Mouse (Mus musculus): ENCODE measurements around the gene Sirpa.

- no peak for TF ChIP-seq CTCF (IDR thresholded peaks at IDR 0.05; ENCODE audit: insufficient read depth, low read length)
- TF ChIP-seq POLR2A (IDR thresholded peaks at IDR 0.05; ENCODE audit: borderline replicate concordance, extremely low read depth, low read depth, low read length): no peak
Measured at GRCm38 (mm10) chr2:129591897-129592296, 738 bp upstream of the Sirpa start.

Data from lung, adult 2 months (tissue).